Mouse (Mus musculus) heart, postnatal 0 days (tissue): ENCODE results near the gene Tsga13.

Experiments used
- CTCF ChIP-seq: IDR thresholded peaks from 2 replicates; pipeline ENCODE4 v1.5.1; 2016; ENCODE audit warnings: antibody characterized with exemption, control low read depth, low read depth
- EP300 ChIP-seq: IDR thresholded peaks from 2 replicates; pipeline ENCODE4 v1.6.1; 2016; ENCODE audit warnings: antibody characterized with exemption, low read depth

GRCm38 (mm10) chr6:30904911-30905310 is 10.5 kb downstream of the Tsga13 start:
- TF ChIP-seq CTCF (no peak), EP300 (no peak)
